Mouse (Mus musculus) spleen, adult 2 months (tissue): ENCODE measurements around the gene Bbs9.

ENCODE experiments used
- CTCF ChIP-seq: fragments of 200-500 bp; IDR thresholded peaks from 2 replicates; pipeline ENCODE4 v1.5.1; 2011; ENCODE audit warnings: mild to moderate bottlenecking, inconsistent platforms; ENCODE audit not compliant: insufficient read depth, insufficient read length, insufficient replicate concordance; ENCODE audit errors: extremely low read depth
- POLR2A ChIP-seq: fragments of 200-500 bp; IDR thresholded peaks from 2 replicates; pipeline ENCODE4 v1.6.1; 2011; ENCODE audit warnings: low read depth, low read length, inconsistent platforms

DNA sequence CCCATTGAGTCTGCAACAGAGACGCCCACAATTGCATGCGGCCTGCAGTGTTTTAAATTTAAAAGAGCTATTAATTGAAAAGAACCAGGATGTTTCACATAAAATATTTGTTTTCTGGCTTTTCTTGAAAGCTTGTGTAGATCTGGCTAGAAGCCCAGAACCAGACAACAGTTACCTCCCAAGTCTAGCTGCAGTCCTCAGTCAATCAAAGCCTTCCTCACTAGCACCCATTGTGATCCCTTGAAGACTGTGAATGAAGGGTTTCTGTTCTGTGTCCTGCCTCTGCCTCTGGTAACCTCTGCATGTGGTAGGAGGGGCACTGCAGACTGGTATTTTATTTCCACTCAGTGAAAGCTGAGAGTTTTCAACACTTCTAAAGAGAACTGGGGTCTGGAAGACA, 27.5 kb downstream of the Bbs9 start:
- TF ChIP-seq CTCF = no peak
- TF ChIP-seq POLR2A = no peak
